Mouse (Mus musculus) liver, embryonic 14.5 days (tissue): ENCODE measurements around the gene 4932438H23Rik.

ENCODE experiments used
- CTCF ChIP-seq: IDR thresholded peaks from 2 replicates; pipeline ENCODE4 v1.5.1; 2016; ENCODE audit warnings: antibody characterized with exemption, low read depth, control low read depth
- EP300 ChIP-seq: IDR thresholded peaks from 2 replicates; pipeline ENCODE4 v1.6.1; 2016; ENCODE audit warnings: antibody characterized with exemption, low read depth

- TF ChIP-seq CTCF (no peak), EP300 (no peak)
Measured at GRCm38 (mm10) chr16:91140056-91140455, 45.1 kb upstream of the 4932438H23Rik start.
